Mouse (Mus musculus): Measurements from ENCODE around the gene Tcp11. TPM values are rescaled to one million over a fixed set of nuclear protein-coding genes. Genes with fewer than 3 reads are reported as not detected.
A peak's percentile ranks its signal among the peaks of the same experiment; 100 is the strongest.

Tcp11 gene
- polyA plus RNA-seq, 1 experiment from 2014 or later = 0.49 TPM

DNA sequence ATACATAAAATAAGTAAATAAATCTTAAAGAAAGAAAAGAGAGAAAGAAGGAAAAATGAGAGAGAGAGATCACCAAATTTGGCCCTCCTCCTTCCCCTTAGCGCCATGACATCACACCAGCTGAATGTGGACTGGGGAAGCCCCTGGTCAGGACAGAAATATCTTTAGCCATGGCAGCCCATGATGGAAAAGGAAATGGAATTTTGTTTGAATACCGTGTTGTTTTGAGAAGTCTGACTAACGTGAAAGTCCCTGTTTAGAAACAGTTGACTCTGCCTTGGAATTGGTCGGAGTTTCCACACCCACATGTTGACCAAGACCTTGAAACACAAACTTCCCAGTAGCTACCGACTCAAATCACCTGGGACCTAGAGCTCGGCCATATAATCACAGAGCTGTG is 24.0 kb upstream of the Tcp11 start:
- no peak overlapping the region for H3K27ac ChIP-seq (replicated peaks)
- H3K9me3 ChIP-seq = no peaks in the 10 kb centered on the region
- H3K9ac ChIP-seq = no peak overlapping the region
- no peak overlapping the region for H3K4me2 ChIP-seq
- H3K4me3 ChIP-seq = no peak overlapping the region
- no peak for ATAC-seq (ENCODE audit: extremely low read depth, insufficient number of reproducible peaks, low FRiP score, low TSS enrichment)
- H3K27me3 ChIP-seq (replicated peaks) = 0 out of 2 replicates have a peak, but pooled peaks cover 8% of the 10 kb centered on the region
- 66% methylated on average over 6 of the region's 6 CpGs for WGBS
- peaks cover 7% of the 10 kb centered on the region for H3K4me1 ChIP-seq
- no peaks in the 10 kb centered on the region for H3K36me3 ChIP-seq

DNA sequence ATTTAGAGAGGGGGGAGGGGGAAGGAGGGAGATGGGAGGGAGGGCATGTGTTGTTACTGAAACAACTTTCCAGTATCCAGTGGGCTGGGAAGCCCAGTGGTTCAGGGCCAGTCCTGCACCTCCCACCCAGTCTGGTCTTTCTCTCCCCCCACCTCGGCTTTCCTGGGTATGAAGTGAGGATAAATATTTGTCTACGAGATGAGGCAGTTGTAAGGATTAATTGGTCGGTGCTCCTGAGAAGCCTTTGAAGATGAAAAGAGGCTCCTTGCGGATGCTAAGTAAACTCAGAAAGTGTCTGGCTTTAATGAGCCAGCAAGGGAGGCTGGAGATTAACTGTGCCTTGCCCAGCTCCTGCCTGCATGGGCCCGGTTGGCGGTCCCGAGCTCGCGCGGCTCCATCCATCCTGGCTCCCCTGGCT is 21.5 kb upstream of the Tcp11 start:
- ATAC-seq (ENCODE audit: extremely low read depth, insufficient number of reproducible peaks, low FRiP score, low TSS enrichment) = no peak
- WGBS = 34% methylated on average over 10 of the region's 10 CpGs

DNA sequence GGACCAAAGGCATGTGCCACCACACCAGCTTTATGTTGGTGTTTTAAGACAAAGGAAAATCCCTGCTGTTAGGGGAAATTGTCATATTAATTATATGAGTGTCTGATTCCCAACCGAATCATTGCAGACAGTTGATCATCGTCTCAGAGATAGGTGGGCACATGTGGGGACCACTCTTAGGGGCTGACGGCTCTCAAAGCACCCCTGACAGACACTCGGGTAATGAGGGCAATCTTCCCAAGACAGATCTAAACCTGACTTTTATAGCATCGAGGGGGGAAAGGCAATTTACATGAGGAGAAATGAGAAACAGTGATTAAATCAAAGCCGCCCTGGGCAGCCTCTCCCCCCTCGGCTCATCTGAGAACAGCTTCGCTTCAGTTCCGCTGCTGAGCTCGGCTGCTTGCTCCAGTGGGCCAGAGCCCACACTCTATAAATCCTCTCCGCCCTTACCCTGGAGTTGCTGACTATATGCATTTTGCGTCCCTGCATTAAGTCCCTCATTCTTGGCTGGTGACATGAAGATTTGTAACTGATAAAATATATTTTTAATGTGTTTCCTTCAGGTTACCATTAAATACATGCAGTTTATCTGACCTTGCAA is 20.9 kb upstream of the Tcp11 start:
- Histone ChIP-seq H3K27ac (replicated peaks) (no peak overlapping the region), H3K36me3 (no peaks in the 10 kb centered on the region), H3K27me3 (replicated peaks) (peaks cover 8% of the 10 kb centered on the region; the same call in 1 of the 2 replicates), H3K4me1 (0 out of 2 replicates have a peak, but pooled peaks cover 3% of the 10 kb centered on the region), H3K9me3 (no peaks in the 10 kb centered on the region), H3K4me2 (no peak overlapping the region), H3K9ac (no peak overlapping the region), H3K4me3 (no peak overlapping the region)
- no peak for ATAC-seq (ENCODE audit: extremely low read depth, insufficient number of reproducible peaks, low FRiP score, low TSS enrichment)
- 64% methylated on average over 12 of the region's 12 CpGs for WGBS

More for the DNA sequence above, 21.5 kb upstream of the Tcp11 start:
- Histone ChIP-seq H3K4me1 (peaks cover 5% of the 10 kb centered on the region; the same call in 1 of the 2 replicates), H3K27me3 (replicated peaks) (peaks cover 8% of the 10 kb centered on the region; the same call in 1 of the 2 replicates), H3K9me3 (no peaks in the 10 kb centered on the region), H3K4me3 (no peak overlapping the region), H3K4me2 (no peak overlapping the region), H3K36me3 (no peaks in the 10 kb centered on the region), H3K27ac (replicated peaks) (no peak overlapping the region), H3K9ac (no peak overlapping the region)

DNA sequence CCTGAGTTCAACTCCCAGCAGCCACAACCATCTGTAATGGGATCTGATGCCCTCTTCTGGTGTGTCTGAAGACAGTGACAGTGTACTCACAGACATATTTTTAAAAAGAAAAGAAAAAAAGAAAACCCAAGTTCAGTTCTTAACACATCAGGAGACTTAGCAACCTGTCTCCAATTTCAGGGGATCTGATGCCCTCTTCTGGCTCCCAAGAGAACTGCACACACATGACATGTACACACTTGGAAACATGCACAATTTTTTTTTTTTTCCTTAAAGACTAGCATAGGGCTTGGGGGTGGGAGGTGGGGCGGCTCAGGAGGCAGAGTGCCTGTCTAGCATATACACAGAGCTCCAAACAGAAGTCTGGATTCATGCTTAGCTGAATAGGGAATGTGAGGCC is 20.2 kb upstream of the Tcp11 start:
- Histone ChIP-seq H3K9ac (no peak overlapping the region), H3K4me2 (no peak overlapping the region), H3K4me1 (0 out of 2 replicates have a peak, but pooled peaks cover 3% of the 10 kb centered on the region), H3K4me3 (no peak overlapping the region), H3K36me3 (no peaks in the 10 kb centered on the region), H3K27me3 (replicated peaks) (peaks cover 8% of the 10 kb centered on the region; the same call in 1 of the 2 replicates), H3K9me3 (no peaks in the 10 kb centered on the region), H3K27ac (replicated peaks) (no peak overlapping the region)
- 80% methylated on average over 1 of the region's 1 CpGs for WGBS
- no peak for ATAC-seq (ENCODE audit: extremely low read depth, insufficient number of reproducible peaks, low FRiP score, low TSS enrichment)

DNA sequence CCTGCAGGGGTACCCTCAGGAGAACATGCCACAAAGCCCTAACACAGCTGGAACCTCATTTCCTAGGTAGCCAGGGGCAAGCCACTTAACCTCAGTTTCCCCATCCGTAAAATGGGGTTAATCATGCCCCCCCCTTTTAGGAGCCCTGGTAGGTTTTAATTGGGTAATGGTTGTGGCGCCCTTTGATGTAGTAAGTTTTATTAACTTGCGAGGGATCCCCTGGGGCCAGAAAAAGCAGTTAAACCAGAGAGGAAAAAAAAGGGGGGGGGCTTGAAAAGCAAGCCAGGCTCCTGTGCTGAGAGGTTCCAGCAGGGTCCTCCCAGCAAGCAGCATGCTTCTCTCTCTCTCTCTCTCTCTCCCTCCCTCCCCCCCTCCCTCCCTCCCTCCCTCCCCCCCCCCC is 18.6 kb upstream of the Tcp11 start:
- Histone ChIP-seq H3K27ac (replicated peaks) (no peak overlapping the region), H3K4me1 (0 out of 2 replicates have a peak, but pooled peaks cover 3% of the 10 kb centered on the region), H3K36me3 (no peaks in the 10 kb centered on the region), H3K9ac (no peak overlapping the region), H3K9me3 (peaks cover 2% of the 10 kb centered on the region), H3K4me2 (no peak overlapping the region), H3K4me3 (no peak overlapping the region), H3K27me3 (replicated peaks) (peaks cover 8% of the 10 kb centered on the region; the same call in 1 of the 2 replicates)
- 60% methylated on average over 3 of the region's 3 CpGs for WGBS
- no peak for ATAC-seq (ENCODE audit: extremely low read depth, insufficient number of reproducible peaks, low FRiP score, low TSS enrichment)

DNA sequence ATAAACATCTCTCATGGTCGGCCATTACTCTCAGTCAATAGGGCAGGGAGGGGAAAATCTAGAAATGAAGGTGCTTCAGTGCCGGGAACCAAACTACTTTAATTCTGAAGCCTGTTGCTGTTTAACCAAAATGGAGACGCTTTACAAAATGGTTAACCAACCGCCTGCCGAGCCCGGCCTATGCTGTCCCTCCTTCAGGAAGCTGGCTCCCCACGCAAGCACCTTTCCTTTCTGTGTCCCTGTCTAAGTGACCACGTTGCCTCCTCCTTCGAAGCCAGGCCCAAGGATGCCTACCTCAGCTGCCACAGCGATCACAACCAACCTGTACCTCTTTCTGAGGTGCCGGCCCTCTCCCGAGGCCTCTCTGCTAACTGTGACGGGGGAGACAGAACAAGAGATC is 16.9 kb upstream of the Tcp11 start:
- no peak overlapping the region for H3K4me3 ChIP-seq
- H3K9me3 ChIP-seq = peaks cover 8% of the 10 kb centered on the region
- H3K9ac ChIP-seq = no peak overlapping the region
- 78% methylated on average over 13 of the region's 13 CpGs for WGBS
- H3K36me3 ChIP-seq = no peaks in the 10 kb centered on the region
- ATAC-seq (ENCODE audit: extremely low read depth, insufficient number of reproducible peaks, low FRiP score, low TSS enrichment) = no peak
- H3K4me1 ChIP-seq = 0 out of 2 replicates have a peak, but pooled peaks cover 3% of the 10 kb centered on the region
- H3K4me2 ChIP-seq = no peak overlapping the region
- peaks cover 7% of the 10 kb centered on the region; the same call in 1 of the 2 replicates for H3K27me3 ChIP-seq (replicated peaks)
- no peak overlapping the region for H3K27ac ChIP-seq (replicated peaks)

DNA sequence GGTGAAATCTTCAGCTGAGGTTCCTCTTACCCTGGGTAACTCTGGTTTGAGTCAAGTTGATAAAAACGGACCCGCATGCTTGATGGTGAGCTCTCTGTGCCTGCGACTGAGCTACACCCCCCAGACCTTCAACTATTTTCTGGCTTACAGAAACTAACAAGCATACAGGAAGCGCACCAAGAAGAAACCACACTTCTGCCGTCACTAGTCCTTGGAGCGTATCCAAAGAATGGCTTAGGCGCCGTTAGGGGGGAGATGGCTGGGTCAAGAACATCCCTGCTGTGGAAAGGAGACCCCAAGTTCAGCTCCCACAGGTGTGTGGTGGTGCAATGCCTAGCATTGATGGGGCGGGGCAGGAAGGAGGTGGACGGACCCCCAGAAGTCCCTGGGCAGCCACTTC is 16.0 kb upstream of the Tcp11 start:
- H3K4me1 ChIP-seq = 0 out of 2 replicates have a peak, but pooled peaks cover 3% of the 10 kb centered on the region
- H3K36me3 ChIP-seq = no peaks in the 10 kb centered on the region
- H3K4me3 ChIP-seq = no peak overlapping the region
- WGBS = 72% methylated on average over 10 of the region's 10 CpGs
- H3K9ac ChIP-seq = no peak overlapping the region
- ATAC-seq (ENCODE audit: extremely low read depth, insufficient number of reproducible peaks, low FRiP score, low TSS enrichment) = no peak
- H3K9me3 ChIP-seq = peaks cover 11% of the 10 kb centered on the region
- H3K4me2 ChIP-seq = no peak overlapping the region
- H3K27me3 ChIP-seq (replicated peaks) = peaks cover 5% of the 10 kb centered on the region; the same call in 1 of the 2 replicates
- no peak overlapping the region for H3K27ac ChIP-seq (replicated peaks)

DNA sequence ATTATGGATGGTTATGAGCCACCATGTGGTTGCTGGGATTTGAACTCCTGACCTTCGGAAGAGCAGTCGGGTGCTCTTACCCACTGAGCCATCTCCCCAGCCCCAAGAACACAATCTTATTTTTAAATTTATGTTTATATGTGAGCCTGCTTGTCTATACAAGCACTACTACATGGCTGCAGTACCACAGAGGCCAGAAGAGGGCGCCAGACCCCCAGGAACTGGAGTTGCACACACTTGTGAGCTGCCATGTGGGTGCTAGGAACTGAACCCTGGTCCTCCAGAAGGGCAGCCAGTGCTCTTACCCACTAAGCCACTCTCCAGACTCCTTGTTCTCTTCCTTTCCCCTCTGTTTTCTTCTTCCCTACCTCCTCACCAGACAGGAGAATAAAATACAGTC is 13.4 kb upstream of the Tcp11 start:
- Histone ChIP-seq H3K9me3 (peaks cover 11% of the 10 kb centered on the region), H3K9ac (no peak overlapping the region), H3K4me2 (no peak overlapping the region), H3K27me3 (replicated peaks) (peaks cover 5% of the 10 kb centered on the region; the same call in 1 of the 2 replicates), H3K36me3 (no peaks in the 10 kb centered on the region), H3K27ac (replicated peaks) (no peak overlapping the region), H3K4me1 (0 out of 2 replicates have a peak, but pooled peaks cover under 1% of the 10 kb centered on the region), H3K4me3 (no peak overlapping the region)
- no peak for ATAC-seq (ENCODE audit: extremely low read depth, insufficient number of reproducible peaks, low FRiP score, low TSS enrichment)
- WGBS = 70% methylated on average over 3 of the region's 3 CpGs

DNA sequence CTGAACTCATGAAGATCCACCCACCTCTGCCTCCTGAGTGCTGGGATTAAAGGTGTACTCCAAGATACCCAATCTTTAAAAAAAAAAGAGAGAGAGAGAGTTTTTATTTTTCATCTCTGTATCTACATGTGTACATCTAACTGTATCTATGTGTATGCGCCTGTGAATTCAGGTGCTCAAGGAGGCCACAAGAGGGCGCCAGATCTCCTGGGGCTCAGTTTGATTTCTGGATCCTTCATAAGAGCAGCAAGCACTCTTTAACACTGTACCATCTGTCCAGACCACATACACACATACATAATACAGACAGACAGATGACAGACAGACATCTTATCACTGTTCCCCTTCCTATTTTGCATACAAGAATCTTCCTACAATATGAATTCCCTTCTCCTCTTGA is 11.9 kb upstream of the Tcp11 start:
- Histone ChIP-seq H3K9ac (no peak overlapping the region), H3K27me3 (replicated peaks) (no peaks in the 10 kb centered on the region), H3K36me3 (no peaks in the 10 kb centered on the region), H3K27ac (replicated peaks) (no peak overlapping the region), H3K4me3 (no peak overlapping the region), H3K9me3 (peaks cover 11% of the 10 kb centered on the region), H3K4me2 (no peak overlapping the region), H3K4me1 (peaks cover 9% of the 10 kb centered on the region)
- no peak for ATAC-seq (ENCODE audit: extremely low read depth, insufficient number of reproducible peaks, low FRiP score, low TSS enrichment)
- 74% methylated on average over 2 of the region's 2 CpGs for WGBS

DNA sequence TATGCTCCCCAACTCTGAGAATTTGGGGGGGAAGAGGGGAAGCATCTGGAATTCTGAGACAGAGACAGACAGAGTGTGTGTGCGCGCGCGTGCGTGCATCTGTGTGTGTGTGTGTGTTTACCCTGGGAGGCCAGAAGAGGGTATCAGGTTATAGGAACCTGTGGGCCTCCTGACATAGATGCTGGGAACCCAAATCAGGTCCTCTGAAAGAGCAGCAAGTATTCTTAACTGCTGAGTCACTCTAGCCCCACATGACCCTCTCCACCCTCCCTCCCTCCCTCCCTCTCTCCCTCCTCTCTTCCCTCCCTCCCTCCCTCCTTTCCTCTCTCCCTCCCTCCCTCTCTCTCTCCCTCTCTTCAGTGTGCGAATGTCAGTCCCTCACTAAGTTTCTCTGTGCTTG is 8.3 kb upstream of the Tcp11 start:
- H3K4me1 ChIP-seq = peaks cover 17% of the 10 kb centered on the region
- no peaks in the 10 kb centered on the region for H3K36me3 ChIP-seq
- H3K9me3 ChIP-seq = peaks cover 5% of the 10 kb centered on the region; the same call in 1 of the 2 replicates
- H3K9ac ChIP-seq = no peak overlapping the region
- no peak for ATAC-seq (ENCODE audit: extremely low read depth, insufficient number of reproducible peaks, low FRiP score, low TSS enrichment)
- 88% methylated on average over 6 of the region's 6 CpGs for WGBS
- H3K27me3 ChIP-seq (replicated peaks) = peaks cover 10% of the 10 kb centered on the region
- no peak overlapping the region for H3K4me2 ChIP-seq
- no peak overlapping the region for H3K27ac ChIP-seq (replicated peaks)
- H3K4me3 ChIP-seq = no peak overlapping the region

DNA sequence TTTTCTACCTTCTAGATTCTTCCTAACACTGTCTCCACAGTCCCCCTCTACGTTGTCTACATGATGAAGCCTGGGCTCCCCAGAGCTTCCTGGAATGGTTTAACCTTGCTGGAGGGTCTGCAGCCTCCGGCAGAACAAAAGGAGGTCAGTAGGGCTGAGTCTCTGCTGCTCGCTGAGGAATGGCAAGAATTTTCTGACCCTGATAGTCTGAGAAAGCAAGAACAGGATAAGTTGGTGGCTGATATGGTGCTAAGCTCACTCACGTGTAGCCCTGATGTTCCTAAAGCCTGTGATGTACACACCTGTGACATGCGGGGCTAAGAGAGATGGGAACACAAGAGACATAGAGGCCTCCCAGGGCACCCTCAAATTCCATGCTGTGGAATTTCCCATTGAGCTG is 7.0 kb upstream of the Tcp11 start:
- H3K36me3 ChIP-seq = no peaks in the 10 kb centered on the region
- H3K4me1 ChIP-seq = peaks cover 17% of the 10 kb centered on the region
- no peak for ATAC-seq (ENCODE audit: extremely low read depth, insufficient number of reproducible peaks, low FRiP score, low TSS enrichment)
- H3K4me2 ChIP-seq = no peak overlapping the region
- no peak overlapping the region for H3K4me3 ChIP-seq
- H3K27ac ChIP-seq (replicated peaks) = peak overlapping the region; percentile 61
- 0 out of 2 replicates have a peak, but pooled peaks cover 5% of the 10 kb centered on the region for H3K9me3 ChIP-seq
- H3K27me3 ChIP-seq (replicated peaks) = peaks cover 16% of the 10 kb centered on the region
- H3K9ac ChIP-seq = no peak overlapping the region; the same call in 1 of the 2 replicates
- WGBS = 11% methylated on average over 5 of the region's 5 CpGs

DNA sequence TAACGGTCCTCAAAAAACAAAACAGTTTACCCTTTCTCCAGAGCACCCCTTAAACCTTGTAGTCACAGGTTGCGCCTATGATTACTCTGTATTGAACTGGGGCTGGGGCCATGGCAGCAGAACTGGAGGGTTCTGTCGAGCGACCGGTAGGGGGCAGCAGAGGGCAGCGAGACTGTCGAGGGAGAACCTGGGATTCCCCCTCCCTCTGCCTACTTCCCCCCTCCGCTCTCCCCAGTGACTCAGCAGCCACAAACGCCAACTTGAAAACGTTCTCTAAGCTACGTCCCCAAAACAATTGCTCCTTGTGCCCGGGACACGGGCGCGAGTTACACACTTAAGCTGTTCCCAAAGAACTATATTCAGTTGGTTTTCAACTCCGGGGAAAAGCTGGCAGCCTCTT is 4.5 kb upstream of the Tcp11 start:
- peaks cover 24% of the 10 kb centered on the region for H3K27me3 ChIP-seq (replicated peaks)
- ATAC-seq (ENCODE audit: extremely low read depth, insufficient number of reproducible peaks, low FRiP score, low TSS enrichment) = 0 out of 2 replicates have a peak, but pooled peaks have one; percentile 15
- peak overlapping the region; percentile 34 for H3K4me3 ChIP-seq
- H3K4me2 ChIP-seq = peak overlapping the region; percentile 64
- no peaks in the 10 kb centered on the region for H3K36me3 ChIP-seq
- no peaks in the 10 kb centered on the region for H3K9me3 ChIP-seq
- 1% methylated on average over 16 of the region's 16 CpGs for WGBS
- no peak overlapping the region for H3K27ac ChIP-seq (replicated peaks)
- peaks cover 26% of the 10 kb centered on the region for H3K4me1 ChIP-seq
- peak overlapping the region; percentile 71 for H3K9ac ChIP-seq
